Mouse (Mus musculus): Measurements from ENCODE around the gene Acsbg2. TPM values are rescaled to one million over a fixed set of nuclear protein-coding genes. Genes with fewer than 3 reads are reported as not detected.

Acsbg2 gene
- total and polyA plus RNA-seq, 2 experiments from 2014 or later: 0.04 TPM; not detected in 1

DNA sequence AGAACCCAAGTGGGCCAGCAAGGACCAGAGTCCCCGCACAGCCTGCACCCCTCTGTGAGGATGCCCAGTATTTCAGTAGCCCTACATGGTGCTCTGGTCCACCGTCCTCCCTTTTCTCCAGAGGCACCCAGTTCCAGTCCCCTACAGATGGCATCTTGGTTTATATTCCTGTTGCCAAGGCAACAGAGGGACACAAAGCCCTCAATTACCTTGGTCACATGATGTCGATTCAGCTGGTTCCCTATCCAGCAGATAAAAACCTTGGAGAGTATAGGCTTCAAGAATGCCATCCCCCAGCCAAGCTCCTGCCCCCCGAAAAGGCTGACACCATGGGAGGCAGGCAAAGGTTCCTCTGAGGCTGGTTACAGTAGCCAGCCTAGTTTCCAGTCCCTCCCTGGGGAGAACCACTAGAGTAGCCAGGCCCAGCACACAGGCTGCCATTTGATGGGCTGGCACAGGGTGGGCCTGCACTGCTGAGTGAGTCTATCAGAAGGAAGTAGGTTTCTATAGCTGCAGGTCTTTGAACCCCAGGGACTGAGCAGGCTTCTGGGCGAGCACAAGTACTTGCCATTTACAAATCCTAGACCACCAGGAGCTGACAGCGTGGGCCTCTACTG is 22.4 kb upstream of the Acsbg2 start:
- H3K27me3 ChIP-seq (ENCODE audit: control insufficient read depth, insufficient read depth, low read length): no peaks in the 10 kb centered on the region
- H3K4me3 ChIP-seq (ENCODE audit: low read depth, low read length): no peak overlapping the region
- no peaks in the 10 kb centered on the region for H3K4me1 ChIP-seq (ENCODE audit: control insufficient read depth, insufficient read depth)
- no peak overlapping the region for H3K9ac ChIP-seq (replicated peaks; ENCODE audit: low read depth, low read length)
- no peak overlapping the region for H3K27ac ChIP-seq (ENCODE audit: low read depth)
- no peak for ATAC-seq (ENCODE audit: insufficient read depth, low read depth)
- 88% methylated on average over 6 of the region's 6 CpGs for WGBS
- peaks cover 79% of the 10 kb centered on the region for H3K36me3 ChIP-seq (replicated peaks; ENCODE audit: control insufficient read depth, insufficient read depth, low read length)
- H3K9me3 ChIP-seq (replicated peaks; ENCODE audit: control insufficient read depth, low read length): no peaks in the 10 kb centered on the region
- no peak overlapping the region for H3K4me2 ChIP-seq (ENCODE audit: low read depth, low read length)
- no peak for DNase-seq (ENCODE audit: low spot score)
- no peak for TF ChIP-seq EP300 (IDR thresholded peaks at IDR 0.05; ENCODE audit: low read depth)
- TF ChIP-seq CTCF (IDR thresholded peaks at IDR 0.05; ENCODE audit: low read depth): no peak

DNA sequence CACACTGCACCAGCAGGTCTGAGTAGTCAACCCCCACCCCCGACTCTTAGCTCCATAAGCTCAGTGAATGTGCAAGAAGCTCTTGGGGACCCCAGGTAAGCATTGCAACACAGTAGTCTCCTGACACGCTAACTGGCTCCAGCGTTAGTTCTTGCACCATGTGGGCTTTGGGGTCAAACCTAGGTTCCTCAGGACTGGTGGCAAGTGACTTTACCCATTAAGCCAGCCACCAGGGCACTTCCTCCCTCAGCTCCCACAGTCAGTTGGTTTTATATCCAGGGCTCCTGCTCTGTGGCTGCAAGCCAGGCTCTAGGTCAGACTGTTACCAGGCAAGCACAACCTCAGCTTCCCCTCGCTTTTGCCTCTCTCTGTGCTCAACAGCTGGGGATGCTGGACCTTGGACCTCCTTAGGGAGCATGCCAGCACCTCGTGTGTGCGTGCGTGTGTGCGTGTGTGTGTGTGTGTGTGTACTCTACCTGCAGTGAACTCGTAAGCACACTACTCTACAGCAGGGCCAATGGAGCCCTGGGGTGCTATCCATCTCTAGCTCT is 21.2 kb upstream of the Acsbg2 start:
- H3K9me3 ChIP-seq (replicated peaks; ENCODE audit: control insufficient read depth, low read length): no peaks in the 10 kb centered on the region
- no peaks in the 10 kb centered on the region for H3K4me1 ChIP-seq (ENCODE audit: control insufficient read depth, insufficient read depth)
- no peak overlapping the region for H3K27ac ChIP-seq (ENCODE audit: low read depth)
- 88% methylated on average over 9 of the region's 9 CpGs for WGBS
- no peak overlapping the region for H3K9ac ChIP-seq (replicated peaks; ENCODE audit: low read depth, low read length)
- no peak overlapping the region for H3K4me3 ChIP-seq (ENCODE audit: low read depth, low read length)
- H3K27me3 ChIP-seq (ENCODE audit: control insufficient read depth, insufficient read depth, low read length): no peaks in the 10 kb centered on the region
- no peak for DNase-seq (ENCODE audit: low spot score)
- TF ChIP-seq CTCF (IDR thresholded peaks at IDR 0.05; ENCODE audit: low read depth): no peak
- no peak for TF ChIP-seq EP300 (IDR thresholded peaks at IDR 0.05; ENCODE audit: low read depth)
- no peak overlapping the region for H3K4me2 ChIP-seq (ENCODE audit: low read depth, low read length)
- peaks cover 68% of the 10 kb centered on the region for H3K36me3 ChIP-seq (replicated peaks; ENCODE audit: control insufficient read depth, insufficient read depth, low read length)
- no peak for ATAC-seq (ENCODE audit: insufficient read depth, low read depth)

DNA sequence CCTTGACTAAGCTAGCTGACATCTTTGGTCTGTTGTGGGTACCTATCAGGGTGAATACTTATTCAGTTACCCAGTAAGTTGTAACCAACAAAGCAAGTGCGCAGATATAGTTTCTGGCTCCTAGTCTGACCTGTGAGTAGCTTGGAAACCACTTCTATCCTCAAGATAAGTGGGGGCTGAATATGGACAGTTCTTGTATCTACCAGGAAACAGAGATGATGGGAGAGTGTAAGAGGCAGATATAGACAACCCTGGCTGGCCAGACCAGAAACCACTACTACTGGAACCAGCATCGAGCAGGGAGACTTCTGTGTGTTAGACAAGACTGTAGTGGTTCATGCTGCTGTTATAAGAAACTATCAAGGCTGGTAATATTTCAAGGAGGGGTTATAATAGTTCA is 15.8 kb upstream of the Acsbg2 start:
- Histone ChIP-seq H3K4me3 (ENCODE audit: low read depth, low read length) (no peak overlapping the region), H3K9ac (replicated peaks; ENCODE audit: low read depth, low read length) (no peak overlapping the region), H3K4me2 (ENCODE audit: low read depth, low read length) (no peak overlapping the region), H3K27me3 (ENCODE audit: control insufficient read depth, insufficient read depth, low read length) (no peaks in the 10 kb centered on the region), H3K4me1 (ENCODE audit: control insufficient read depth, insufficient read depth) (no peaks in the 10 kb centered on the region), H3K9me3 (replicated peaks; ENCODE audit: control insufficient read depth, low read length) (no peaks in the 10 kb centered on the region; the same call in 1 of the 2 replicates), H3K36me3 (replicated peaks; ENCODE audit: control insufficient read depth, insufficient read depth, low read length) (peaks cover 28% of the 10 kb centered on the region), H3K27ac (ENCODE audit: low read depth) (no peak overlapping the region)
- WGBS: 92% methylated on average over 2 of the region's 2 CpGs
- TF ChIP-seq CTCF (IDR thresholded peaks at IDR 0.05; ENCODE audit: low read depth) (no peak), EP300 (IDR thresholded peaks at IDR 0.05; ENCODE audit: low read depth) (no peak)
- no peak for DNase-seq (ENCODE audit: low spot score)
- no peak for ATAC-seq (ENCODE audit: insufficient read depth, low read depth)

DNA sequence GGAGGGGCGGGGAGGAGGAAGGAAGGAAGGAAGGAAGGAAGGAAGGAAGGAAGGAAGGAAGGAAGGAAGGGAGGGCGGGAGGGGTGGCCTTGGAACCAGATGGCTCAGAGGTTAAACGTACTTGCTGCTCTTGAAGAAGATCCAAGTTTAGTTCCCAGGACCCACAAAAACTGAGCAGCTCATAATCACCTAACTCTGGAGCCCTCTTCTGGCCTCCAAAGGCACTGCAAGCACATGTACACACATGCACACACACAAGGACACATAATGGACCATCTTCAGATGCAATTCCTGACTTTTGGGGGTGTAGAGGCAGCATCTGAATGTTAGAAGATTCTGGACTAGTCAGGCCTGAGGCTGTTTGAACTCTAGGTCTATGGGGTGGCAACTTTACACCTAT is 13.8 kb upstream of the Acsbg2 start:
- no peak overlapping the region for H3K27ac ChIP-seq (ENCODE audit: low read depth)
- no peaks in the 10 kb centered on the region for H3K27me3 ChIP-seq (ENCODE audit: control insufficient read depth, insufficient read depth, low read length)
- TF ChIP-seq EP300 (IDR thresholded peaks at IDR 0.05; ENCODE audit: low read depth) (no peak), CTCF (IDR thresholded peaks at IDR 0.05; ENCODE audit: low read depth) (peak; percentile 11; the same call in 1 of the 2 replicates)
- H3K9me3 ChIP-seq (replicated peaks; ENCODE audit: control insufficient read depth, low read length): no peaks in the 10 kb centered on the region; the same call in 1 of the 2 replicates
- no peak overlapping the region for H3K9ac ChIP-seq (replicated peaks; ENCODE audit: low read depth, low read length)
- peaks cover 6% of the 10 kb centered on the region for H3K4me1 ChIP-seq (ENCODE audit: control insufficient read depth, insufficient read depth)
- no peak overlapping the region for H3K4me2 ChIP-seq (ENCODE audit: low read depth, low read length)
- DNase-seq (ENCODE audit: low spot score) (no peak), ATAC-seq (ENCODE audit: insufficient read depth, low read depth) (no peak)
- 85% methylated on average over 2 of the region's 3 CpGs for WGBS
- H3K4me3 ChIP-seq (ENCODE audit: low read depth, low read length): no peak overlapping the region
- peaks cover 11% of the 10 kb centered on the region for H3K36me3 ChIP-seq (replicated peaks; ENCODE audit: control insufficient read depth, insufficient read depth, low read length)

DNA sequence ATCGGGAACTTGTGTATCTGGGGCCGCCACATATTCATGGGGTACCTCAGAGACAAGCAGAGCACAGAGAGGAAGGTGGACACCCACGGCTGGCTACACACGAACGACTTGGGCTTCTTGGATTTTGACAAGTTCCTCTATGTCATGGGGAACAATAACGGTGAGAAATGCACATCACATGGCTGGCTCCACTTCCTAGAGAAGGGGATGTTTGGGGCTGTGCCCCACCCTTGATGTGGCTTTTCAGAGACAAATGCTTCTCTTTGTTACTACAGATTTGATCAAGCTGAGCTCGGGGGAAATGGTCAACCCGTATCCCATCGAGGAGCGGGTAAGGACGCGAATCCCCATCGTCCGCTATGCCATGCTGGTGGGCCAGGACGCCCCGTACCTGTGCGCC is 10.6 kb upstream of the Acsbg2 start:
- no peak overlapping the region for H3K4me2 ChIP-seq (ENCODE audit: low read depth, low read length)
- ATAC-seq (ENCODE audit: insufficient read depth, low read depth): no peak

More for the DNA sequence above, 10.6 kb upstream of the Acsbg2 start:
- H3K27me3 ChIP-seq (ENCODE audit: control insufficient read depth, insufficient read depth, low read length): no peaks in the 10 kb centered on the region
- no peak overlapping the region for H3K9ac ChIP-seq (replicated peaks; ENCODE audit: low read depth, low read length)
- 83% methylated on average over 17 of the region's 17 CpGs for WGBS
- no peak overlapping the region for H3K4me3 ChIP-seq (ENCODE audit: low read depth, low read length)
- TF ChIP-seq EP300 (IDR thresholded peaks at IDR 0.05; ENCODE audit: low read depth) (no peak), CTCF (IDR thresholded peaks at IDR 0.05; ENCODE audit: low read depth) (no peak)
- peaks cover 6% of the 10 kb centered on the region for H3K4me1 ChIP-seq (ENCODE audit: control insufficient read depth, insufficient read depth)
- no peak overlapping the region for H3K27ac ChIP-seq (ENCODE audit: low read depth)
- no peak for DNase-seq (ENCODE audit: low spot score)
- no peaks in the 10 kb centered on the region; the same call in 1 of the 2 replicates for H3K9me3 ChIP-seq (replicated peaks; ENCODE audit: control insufficient read depth, low read length)
- H3K36me3 ChIP-seq (replicated peaks; ENCODE audit: control insufficient read depth, insufficient read depth, low read length): no peaks in the 10 kb centered on the region

Measured in heart, postnatal 0 days (tissue).